Mouse (Mus musculus): Measurements from ENCODE around the gene Dnlz.

- no peak for TF ChIP-seq CTCF (IDR thresholded peaks at IDR 0.05; ENCODE audit: low read depth)
- TF ChIP-seq EP300 (IDR thresholded peaks at IDR 0.05; ENCODE audit: low read depth) = no peak
These were observed 3.7 kb downstream of the Dnlz start for GRCm38 (mm10) chr2:26348241-26348640.

Data from heart, postnatal 0 days (tissue).